ENCODE assay signal across 12 mouse cellular contexts in the genomic region with DNA sequence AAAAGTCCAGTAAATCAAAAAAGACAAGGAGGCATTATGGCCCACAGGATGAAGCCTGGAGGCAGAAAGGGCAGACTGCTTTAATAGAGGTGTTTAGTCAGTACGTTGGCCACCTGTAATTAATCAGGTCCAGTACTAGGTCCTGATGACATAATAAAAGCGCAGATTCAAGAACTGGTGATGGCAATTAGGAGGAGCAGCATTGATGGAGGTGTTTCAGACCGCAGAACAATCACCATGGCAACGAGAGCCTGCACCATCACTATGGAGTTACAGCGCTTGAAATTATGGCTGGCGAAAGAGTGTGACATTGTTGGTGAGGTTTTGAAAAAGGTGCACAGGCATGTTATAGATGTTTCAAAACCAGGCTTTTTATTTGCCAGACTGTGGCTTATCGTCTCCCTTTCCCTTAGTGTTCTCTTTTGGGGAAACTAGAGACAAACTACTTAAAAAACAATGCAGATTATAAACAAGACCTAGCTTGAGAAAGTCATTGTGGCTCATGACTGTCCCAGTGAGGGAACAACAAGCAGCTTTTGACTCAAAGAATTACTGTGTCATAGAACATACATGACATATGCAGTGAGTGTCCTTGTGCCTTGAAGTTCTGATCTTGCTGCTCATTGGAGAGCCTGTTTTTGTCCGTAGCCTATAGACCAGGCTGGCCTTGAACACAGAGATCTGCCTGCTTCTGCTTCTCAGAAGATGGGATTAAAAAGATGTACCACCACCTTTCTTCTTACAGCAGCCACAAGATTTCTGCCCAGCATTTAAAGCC. TPM values are rescaled to one million over a fixed set of nuclear protein-coding genes. Genes with fewer than 3 reads are reported as not detected.
DNase-seq lines count a peak whose midpoint lies in the region; ATAC-seq and TF ChIP-seq lines count a peak whose summit lies in the region.
"Had no signal": no experiment of that assay in that cellular context is flagged by ENCODE, and none has a peak within 500 bp of the region (broad histone marks: within the 10 kb centered on the region; RNA-seq: fewer than 3 reads in every experiment).

No protein-coding gene starts in this region.

- no peaks in the 10 kb centered on the region for H3K9me3 ChIP-seq in hindbrain, embryonic 11.5 days (ENCODE audit: control insufficient read depth, low read length)
- H3K9me3 ChIP-seq in midbrain, embryonic 15.5 days: no peaks in the 10 kb centered on the region
- H3K9me3 ChIP-seq: heart, embryonic 10.5 days had no signal

- no peak for DNase-seq in frontal cortex, postnatal 10 days (ENCODE audit: low spot score in 2 of 2)
- peak; percentile 84 for DNase-seq in brain, embryonic 14.5 days (ENCODE audit: low read depth)
- peak; percentile 47 for DNase-seq in hindbrain, embryonic 11.5 days (ENCODE audit: low spot score)
- no peak for DNase-seq in gastrocnemius, postnatal 10 days
- no peak for DNase-seq in spleen, postnatal 36 days (ENCODE audit: low spot score in 2 of 2)
- DNase-seq in adrenal gland, adult (ENCODE audit: inconsistent age in 2 of 2, low spot score in 1 of 2): no peak
- DNase-seq: cerebellum, postnatal 36 days; kidney, postnatal 10 days; lung, adult 2 months had no signal

- no peak overlapping the region for H3K4me2 ChIP-seq in hindbrain, embryonic 11.5 days (replicated peaks; ENCODE audit: low read depth, low read length)
- H3K4me2 ChIP-seq in midbrain, embryonic 15.5 days: no peak overlapping the region

- no peaks in the 10 kb centered on the region for H3K4me1 ChIP-seq in hindbrain, embryonic 11.5 days (replicated peaks; ENCODE audit: control insufficient read depth, insufficient read depth, low read length)
- peaks cover 5% of the 10 kb centered on the region; the same call in 1 of the 2 replicates for H3K4me1 ChIP-seq in midbrain, embryonic 15.5 days
- H3K4me1 ChIP-seq: heart, embryonic 10.5 days had no signal

- 49% methylated on average over 8 of the region's 8 CpGs for WGBS in hindbrain, embryonic 11.5 days
- WGBS in midbrain, embryonic 15.5 days: 31% methylated on average over 8 of the region's 8 CpGs

- no peak overlapping the region for H3K27ac ChIP-seq in hindbrain, embryonic 11.5 days (ENCODE audit: low read depth, low read length)
- H3K27ac ChIP-seq in midbrain, embryonic 15.5 days: no peak overlapping the region
- H3K27ac ChIP-seq: heart, embryonic 10.5 days had no signal

- ATAC-seq in frontal cortex, adult (ENCODE audit: low TSS enrichment): peak; percentile 68; the same call in 1 of the 2 replicates
- ATAC-seq in hindbrain, embryonic 11.5 days (ENCODE audit: low FRiP score): peak; percentile 59
- ATAC-seq in midbrain, embryonic 15.5 days (replicated peaks): peak; percentile 91

- TF ChIP-seq POLR2A in brain, embryonic 14.5 days (IDR thresholded peaks at IDR 0.05; ENCODE audit: borderline replicate concordance, extremely low read depth, insufficient read depth, insufficient read length, poor library complexity, severe bottlenecking): no peak

- no peak overlapping the region for H3K9ac ChIP-seq in hindbrain, embryonic 11.5 days (ENCODE audit: low read depth, low read length)
- no peak overlapping the region for H3K9ac ChIP-seq in midbrain, embryonic 15.5 days

- TF ChIP-seq CTCF in brain, embryonic 14.5 days (IDR thresholded peaks at IDR 0.05; ENCODE audit: borderline replicate concordance, extremely low read depth, insufficient read depth, insufficient read length): no peak

- H3K27me3 ChIP-seq in hindbrain, embryonic 11.5 days (ENCODE audit: control insufficient read depth, insufficient read depth, low read length): no peaks in the 10 kb centered on the region; the same call in 1 of the 2 replicates
- no peaks in the 10 kb centered on the region for H3K27me3 ChIP-seq in midbrain, embryonic 15.5 days (replicated peaks)

- H3K36me3 ChIP-seq in hindbrain, embryonic 11.5 days (ENCODE audit: control insufficient read depth, insufficient read depth, low read length): no peaks in the 10 kb centered on the region
- no peaks in the 10 kb centered on the region for H3K36me3 ChIP-seq in midbrain, embryonic 15.5 days (replicated peaks)
- H3K36me3 ChIP-seq: heart, embryonic 10.5 days had no signal

- H3K4me3 ChIP-seq in hindbrain, embryonic 11.5 days (ENCODE audit: low read depth, low read length): no peak overlapping the region
- no peak overlapping the region for H3K4me3 ChIP-seq in midbrain, embryonic 15.5 days
- H3K4me3 ChIP-seq: heart, embryonic 10.5 days had no signal

RNA-seq across cellular contexts. Expression of a gene that starts 34.4 kb away (rescaled TPM):
- polyA plus RNA-seq in brain, embryonic 14.5 days (2012; rRNA removed): 69.1 and 75.5 TPM in 2 replicates
- 70.0 and 74.9 TPM in 2 replicates for polyA plus RNA-seq in hindbrain, embryonic 11.5 days (2014; fragmentation: Nextera tagmentation; extraction: Ambion mirVana)
- polyA plus RNA-seq in midbrain, embryonic 15.5 days (2015; fragmentation: Nextera tagmentation; extraction: Ambion mirVana): 90.5 and 94.9 TPM in 2 replicates
- 10 to 100 TPM in 1 of 2 experiments, 1 to 10 TPM in 1; 9.5 to 13.6 TPM for total RNA-seq in gastrocnemius, postnatal 10 days (2021)

Comparison
In these comparisons a context has a peak if more than half of its experiments do, and no peak if none do; other contexts are left out.
1. DNase-seq: peak in brain, embryonic 14.5 days (single experiment) and hindbrain, embryonic 11.5 days (single experiment); none in frontal cortex, postnatal 10 days (0 of 2), gastrocnemius, postnatal 10 days (single experiment), spleen, postnatal 36 days (0 of 2) and adrenal gland, adult (0 of 2).
2. Peak in every context shown above with its lines, with median percentiles within 50 percentile points of each other: ATAC-seq.